Mouse (Mus musculus) lung, postnatal 0 days (tissue): ENCODE results near the gene Hist1h2bf.

Experiments used
- CTCF ChIP-seq: IDR thresholded peaks from 2 replicates; pipeline ENCODE4 v1.5.1; 2016; ENCODE audit warnings: antibody characterized with exemption, mild to moderate bottlenecking
- EP300 ChIP-seq: IDR thresholded peaks from 2 replicates; pipeline ENCODE4 v1.6.1; 2016; ENCODE audit warnings: antibody characterized with exemption, mild to moderate bottlenecking, control low read depth

- no peak for TF ChIP-seq CTCF
- no peak for TF ChIP-seq EP300
Observed at GRCm38 (mm10) chr13:23529005-23529404, 45.0 kb downstream of the Hist1h2bf start.
